Mouse (Mus musculus) forebrain, embryonic 14.5 days (tissue): Measurements from ENCODE around the gene Celf2. TPM values are rescaled to one million over a fixed set of nuclear protein-coding genes. Genes with fewer than 3 reads are reported as not detected.

Experiments
- ATAC-seq: fragments of 200-750 bp; cut with Nextera tagmentation; 2 replicates; pipeline ENCODE4 v1.8.0; 2017; ENCODE audit warnings: mild to moderate bottlenecking, moderate library complexity
- DNase-seq: peaks from one replicate; pipeline ENCODE4 v3.0.0-alpha.2; 2015; ENCODE audit warnings: low spot score
- H3K27ac ChIP-seq: fragments of 300-500 bp; sonication (generic); 2 replicates; pipeline ENCODE4 v1.5.1; 2014; ENCODE audit warnings: low read depth, mild to moderate bottlenecking, control low read depth, low read length, moderate library complexity
- H3K27me3 ChIP-seq: fragments of 300-500 bp; sonication (generic); replicated peaks from 2 replicates; pipeline ENCODE4 v1.6.1; 2014; ENCODE audit warnings: low read length, control low read depth, mixed read lengths; ENCODE audit not compliant: control insufficient read depth, insufficient read depth
- H3K36me3 ChIP-seq: fragments of 300-500 bp; sonication (generic); 2 replicates; pipeline ENCODE4 v1.6.1; 2014; ENCODE audit warnings: low read length, control low read depth; ENCODE audit not compliant: control insufficient read depth, insufficient read depth
- H3K4me1 ChIP-seq: fragments of 300-500 bp; sonication (generic); 2 replicates; pipeline ENCODE4 v1.6.1; 2014; ENCODE audit warnings: antibody characterized with exemption, low read length, control low read depth; ENCODE audit not compliant: control insufficient read depth, insufficient read depth
- H3K4me2 ChIP-seq: fragments of 300-500 bp; sonication (generic); 2 replicates; pipeline ENCODE4 v1.6.1; 2014; ENCODE audit warnings: mild to moderate bottlenecking, control low read depth, low read length
- H3K4me3 ChIP-seq: fragments of 300-500 bp; sonication (generic); 2 replicates; pipeline ENCODE4 v1.5.1; 2014; ENCODE audit warnings: low read depth, low read length, control low read depth
- H3K9ac ChIP-seq: fragments of 300-500 bp; sonication (generic); 2 replicates; pipeline ENCODE4 v1.6.1; 2014; ENCODE audit warnings: mild to moderate bottlenecking, low read length, control low read depth, moderate library complexity
- H3K9me3 ChIP-seq: fragments of 300-500 bp; sonication (generic); replicated peaks from 2 replicates; pipeline ENCODE4 v1.6.1; 2016; ENCODE audit warnings: low read length, control low read depth, mixed read lengths; ENCODE audit not compliant: control insufficient read depth
- WGBS: fragments of 180-500 bp; shearing (Covaris S2); extraction: QIAGEN DNeasy Blood & Tissue Kit; methylation state at CpG from one replicate; pipeline ENCODE4 v1.1.7; 2014; 5-methylcytosine and 5-hydroxymethylcytosine counted together
- polyA plus RNA-seq: library from polyadenylated mRNA; unstranded; fragments of >200 nt; fragmentation: Nextera tagmentation; extraction: Ambion mirVana; gene quantifications from 2 replicates; pipeline ENCODE4 v1.2.1, GENCODE M21; 2014

Gene Celf2
- polyA plus RNA-seq, 1 experiment from 2014 or later: 198 TPM

GRCm38 (mm10) chr2:6830021-6830420 is 679.3 kb downstream of the Celf2 start:
- ATAC-seq: no peak

GRCm38 (mm10) chr2:6827583-6827982 is 681.8 kb downstream of the Celf2 start:
- H3K27me3 ChIP-seq: no peaks in the 10 kb centered on the region
- DNase-seq (no peak), ATAC-seq (0 out of 2 replicates have a peak, but pooled peaks have one; percentile 18)
- no peak overlapping the region for H3K4me2 ChIP-seq
- no peak overlapping the region for H3K9ac ChIP-seq
- H3K4me1 ChIP-seq: peaks cover 33% of the 10 kb centered on the region
- 25% methylated on average over 2 of the region's 2 CpGs for WGBS
- H3K9me3 ChIP-seq: no peaks in the 10 kb centered on the region
- H3K4me3 ChIP-seq: no peak overlapping the region
- H3K36me3 ChIP-seq: no peaks in the 10 kb centered on the region
- H3K27ac ChIP-seq: no peak overlapping the region

More at GRCm38 (mm10) chr2:6830021-6830420, 679.3 kb downstream of the Celf2 start:
- H3K4me3 ChIP-seq: no peak overlapping the region
- no peaks in the 10 kb centered on the region for H3K9me3 ChIP-seq
- H3K27me3 ChIP-seq: no peaks in the 10 kb centered on the region
- peaks cover 33% of the 10 kb centered on the region for H3K4me1 ChIP-seq
- no peak overlapping the region for H3K27ac ChIP-seq
- H3K36me3 ChIP-seq: no peaks in the 10 kb centered on the region
- no peak overlapping the region for H3K9ac ChIP-seq
- 82% methylated on average over 6 of the region's 6 CpGs for WGBS
- H3K4me2 ChIP-seq: no peak overlapping the region
- no peak for DNase-seq

GRCm38 (mm10) chr2:6823021-6823420 is 686.3 kb downstream of the Celf2 start:
- Histone ChIP-seq H3K27me3 (no peaks in the 10 kb centered on the region), H3K4me1 (peaks cover 22% of the 10 kb centered on the region), H3K9ac (no peak overlapping the region), H3K4me2 (no peak overlapping the region), H3K27ac (no peak overlapping the region), H3K9me3 (no peaks in the 10 kb centered on the region), H3K36me3 (no peaks in the 10 kb centered on the region), H3K4me3 (no peak overlapping the region)
- ATAC-seq: no peak
- 100% methylated on average over 1 of the region's 1 CpGs for WGBS
- no peak for DNase-seq

GRCm38 (mm10) chr2:6821593-6821992 is 687.8 kb downstream of the Celf2 start:
- H3K27me3 ChIP-seq: no peaks in the 10 kb centered on the region
- no peaks in the 10 kb centered on the region for H3K36me3 ChIP-seq
- H3K4me2 ChIP-seq: no peak overlapping the region
- no peak overlapping the region for H3K27ac ChIP-seq
- no peaks in the 10 kb centered on the region for H3K9me3 ChIP-seq
- H3K9ac ChIP-seq: no peak overlapping the region
- peaks cover 13% of the 10 kb centered on the region for H3K4me1 ChIP-seq
- H3K4me3 ChIP-seq: no peak overlapping the region
- ATAC-seq (no peak; the same call in 1 of the 2 replicates), DNase-seq (no peak)
- WGBS: 76% methylated on average over 2 of the region's 2 CpGs

GRCm38 (mm10) chr2:6815281-6815680 is 694.1 kb downstream of the Celf2 start:
- no peak overlapping the region for H3K4me3 ChIP-seq
- no peaks in the 10 kb centered on the region for H3K9me3 ChIP-seq
- 0 out of 2 replicates have a peak, but pooled peaks cover 5% of the 10 kb centered on the region for H3K4me1 ChIP-seq
- DNase-seq (no peak), ATAC-seq (no peak)
- H3K4me2 ChIP-seq: no peak overlapping the region
- no peak overlapping the region for H3K9ac ChIP-seq
- 80% methylated on average over 2 of the region's 2 CpGs for WGBS
- no peak overlapping the region for H3K27ac ChIP-seq
- H3K36me3 ChIP-seq: no peaks in the 10 kb centered on the region
- H3K27me3 ChIP-seq: no peaks in the 10 kb centered on the region

- H3K27me3 ChIP-seq: no peaks in the 10 kb centered on the region
- H3K27ac ChIP-seq: no peak overlapping the region
- ATAC-seq (no peak), DNase-seq (peak; percentile 53)
- H3K4me3 ChIP-seq: no peak overlapping the region
- H3K36me3 ChIP-seq: no peaks in the 10 kb centered on the region
- H3K9me3 ChIP-seq: no peaks in the 10 kb centered on the region
- H3K4me1 ChIP-seq: no peaks in the 10 kb centered on the region
- H3K4me2 ChIP-seq: no peak overlapping the region
- WGBS: 82% methylated on average over 1 of the region's 1 CpGs
- H3K9ac ChIP-seq: no peak overlapping the region
Measured at GRCm38 (mm10) chr2:6808736-6809135, 700.6 kb downstream of the Celf2 start.

GRCm38 (mm10) chr2:6796754-6797153 is 712.6 kb downstream of the Celf2 start:
- Histone ChIP-seq H3K4me2 (no peak overlapping the region), H3K27me3 (no peaks in the 10 kb centered on the region), H3K9me3 (no peaks in the 10 kb centered on the region), H3K27ac (no peak overlapping the region), H3K9ac (no peak overlapping the region), H3K4me3 (no peak overlapping the region), H3K4me1 (peaks cover 10% of the 10 kb centered on the region), H3K36me3 (no peaks in the 10 kb centered on the region)
- ATAC-seq: no peak
- WGBS: 43% methylated on average over 5 of the region's 5 CpGs
- DNase-seq: peak; percentile 33

GRCm38 (mm10) chr2:6795995-6796588 is 713.3 kb downstream of the Celf2 start:
- Histone ChIP-seq H3K36me3 (no peaks in the 10 kb centered on the region), H3K27me3 (no peaks in the 10 kb centered on the region), H3K27ac (no peak overlapping the region), H3K4me1 (peaks cover 11% of the 10 kb centered on the region), H3K4me3 (no peak overlapping the region), H3K9me3 (no peaks in the 10 kb centered on the region), H3K4me2 (no peak overlapping the region), H3K9ac (no peak overlapping the region)
- DNase-seq (no peak), ATAC-seq (no peak)
- 71% methylated on average over 5 of the region's 5 CpGs for WGBS

GRCm38 (mm10) chr2:6794858-6795257 is 714.5 kb downstream of the Celf2 start:
- 84% methylated on average over 7 of the region's 7 CpGs for WGBS
- no peaks in the 10 kb centered on the region for H3K36me3 ChIP-seq
- no peak overlapping the region for H3K4me2 ChIP-seq
- ATAC-seq (no peak), DNase-seq (no peak)
- H3K9me3 ChIP-seq: no peaks in the 10 kb centered on the region
- H3K4me3 ChIP-seq: no peak overlapping the region
- no peak overlapping the region for H3K9ac ChIP-seq
- peaks cover 14% of the 10 kb centered on the region for H3K4me1 ChIP-seq
- H3K27ac ChIP-seq: no peak overlapping the region
- no peaks in the 10 kb centered on the region for H3K27me3 ChIP-seq
